ENCODE assay signal across 8 mouse cellular contexts in the genomic region with DNA sequence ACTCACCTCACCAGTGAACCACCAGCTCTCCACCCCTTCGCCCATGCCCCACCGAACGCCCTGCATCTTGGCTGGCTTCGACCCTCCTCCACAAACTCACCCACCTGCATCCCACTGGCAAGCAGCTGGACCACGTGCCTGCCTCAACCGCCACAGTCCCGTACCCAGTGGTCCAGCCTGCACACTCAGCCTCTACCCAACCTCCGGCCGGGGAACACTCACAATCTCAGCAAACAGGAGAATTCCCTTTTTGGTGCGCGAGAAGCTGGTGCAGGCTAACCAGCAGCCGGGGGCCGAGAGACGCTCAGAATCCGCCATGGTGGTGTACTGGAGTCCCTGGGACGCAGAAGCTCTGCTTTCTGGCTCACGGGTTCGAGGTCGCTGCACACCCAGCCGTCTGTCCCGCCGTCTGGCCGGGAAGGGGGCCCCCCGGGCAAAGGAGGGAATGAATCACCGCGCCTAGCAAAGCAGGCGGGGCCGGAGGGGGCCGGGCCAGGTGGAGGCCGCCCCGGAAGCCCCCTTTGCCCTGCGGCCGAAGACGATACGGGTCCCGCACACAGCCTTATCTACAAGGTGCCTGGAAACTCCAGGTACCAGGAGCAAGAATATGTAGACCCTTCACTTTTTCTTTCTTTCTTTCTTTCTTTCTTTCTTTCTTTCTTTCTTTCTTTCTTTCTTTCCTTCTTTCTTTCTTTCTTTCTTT. TPM values are rescaled to one million over a fixed set of nuclear protein-coding genes. Genes with fewer than 3 reads are reported as not detected.
DNase-seq lines count a peak whose midpoint lies in the region; ATAC-seq and TF ChIP-seq lines count a peak whose summit lies in the region.

A gene (minus strand): TSS at position 470 of the 703 bp plus-strand sequence.

- no peak for ATAC-seq in G1E (ENCODE audit: extremely low read depth, insufficient number of reproducible peaks, low FRiP score, poor library complexity, severe bottlenecking)
- peak; percentile 49; the same call in 1 of the 2 replicates for ATAC-seq in embryonic facial prominence, embryonic 11.5 days (replicated peaks; ENCODE audit: insufficient number of reproducible peaks, low FRiP score, low TSS enrichment, low read depth)
- peak; percentile 59 for ATAC-seq in kidney, embryonic 14.5 days (ENCODE audit: low FRiP score, low TSS enrichment)

- peak within 1 kb of the TSS; percentile 56 for H3K4me2 ChIP-seq in embryonic facial prominence, embryonic 11.5 days (ENCODE audit: low read depth, low read length)
- peak within 1 kb of the TSS; percentile 42 for H3K4me2 ChIP-seq in kidney, embryonic 14.5 days (replicated peaks; ENCODE audit: low read depth, low read length)

- DNase-seq in 416B (ENCODE audit: low read depth) = peak; percentile 68
- DNase-seq in G1E (ENCODE audit: low spot score) = no peak
- no peak for DNase-seq in embryonic facial prominence, embryonic 11.5 days (ENCODE audit: low spot score)
- DNase-seq in heart, embryonic 10.5 days (ENCODE audit: low spot score) = no peak
- DNase-seq in lung, postnatal 36 days = peak; percentile 57
- peak; percentile 28 for DNase-seq in splenic B cell, adult 2 months (ENCODE audit: low read depth, low spot score)
- no peak for DNase-seq in frontal cortex, postnatal 14 days (ENCODE audit: low spot score in 2 of 2)

- H3K4me1 ChIP-seq in G1E (ENCODE audit: insufficient read depth, low read depth, low read length) = peaks cover 51% of the 10 kb centered on the region
- no peaks in the 10 kb centered on the region for H3K4me1 ChIP-seq in embryonic facial prominence, embryonic 11.5 days (ENCODE audit: control insufficient read depth, insufficient read depth, low read length)
- H3K4me1 ChIP-seq in heart, embryonic 10.5 days = peaks cover 9% of the 10 kb centered on the region; the same call in 1 of the 2 replicates
- H3K4me1 ChIP-seq in kidney, embryonic 14.5 days (ENCODE audit: control insufficient read depth, insufficient read depth, low read length) = 0 out of 2 replicates have a peak, but pooled peaks cover 3% of the 10 kb centered on the region

- no peaks in the 10 kb centered on the region for H3K27me3 ChIP-seq in G1E (ENCODE audit: insufficient read depth, low read length)
- no peaks in the 10 kb centered on the region for H3K27me3 ChIP-seq in embryonic facial prominence, embryonic 11.5 days (ENCODE audit: control insufficient read depth, insufficient read depth, low read length)
- H3K27me3 ChIP-seq in heart, embryonic 10.5 days (ENCODE audit: insufficient read depth, poor library complexity, severe bottlenecking) = no peaks in the 10 kb centered on the region
- no peaks in the 10 kb centered on the region for H3K27me3 ChIP-seq in kidney, embryonic 14.5 days (ENCODE audit: control insufficient read depth, insufficient read depth, low read length)
- no peaks in the 10 kb centered on the region for H3K27me3 ChIP-seq in splenic B cell, adult 2 months (ENCODE audit: control insufficient read depth, insufficient read depth, low read length, poor library complexity, severe bottlenecking)

- no peak for TF ChIP-seq CTCF in G1E (IDR thresholded peaks at IDR 0.05; ENCODE audit: low read depth, low read length)

- H3K36me3 ChIP-seq in G1E (replicated peaks) = peaks cover 28% of the 10 kb centered on the region
- H3K36me3 ChIP-seq in embryonic facial prominence, embryonic 11.5 days (replicated peaks; ENCODE audit: control insufficient read depth, insufficient read depth, low read depth, low read length) = no peaks in the 10 kb centered on the region
- H3K36me3 ChIP-seq in heart, embryonic 10.5 days = peaks cover 21% of the 10 kb centered on the region
- peaks cover 9% of the 10 kb centered on the region; the same call in 1 of the 2 replicates for H3K36me3 ChIP-seq in kidney, embryonic 14.5 days (ENCODE audit: control insufficient read depth, insufficient read depth, low read length)
- 0 out of 2 replicates have a peak, but pooled peaks cover 1% of the 10 kb centered on the region for H3K36me3 ChIP-seq in splenic B cell, adult 2 months (ENCODE audit: control insufficient read depth, insufficient read depth, low read length, poor library complexity, severe bottlenecking)

- 15% methylated on average over 35 of the region's 36 CpGs for WGBS in embryonic facial prominence, embryonic 11.5 days
- 14% methylated on average over 36 of the region's 36 CpGs for WGBS in heart, embryonic 10.5 days
- 28% methylated on average over 36 of the region's 36 CpGs for WGBS in kidney, embryonic 14.5 days

- H3K4me3 ChIP-seq in G1E (ENCODE audit: low read depth, low read length) = peak within 1 kb of the TSS; percentile 76
- H3K4me3 ChIP-seq in embryonic facial prominence, embryonic 11.5 days (ENCODE audit: low read depth, low read length) = peak within 1 kb of the TSS; percentile 37
- peak within 1 kb of the TSS; percentile 68 for H3K4me3 ChIP-seq in heart, embryonic 10.5 days
- H3K4me3 ChIP-seq in kidney, embryonic 14.5 days (ENCODE audit: low read length) = peak within 1 kb of the TSS; percentile 56

- H3K9me3 ChIP-seq in G1E (replicated peaks) = no peaks in the 10 kb centered on the region
- H3K9me3 ChIP-seq in embryonic facial prominence, embryonic 11.5 days (replicated peaks; ENCODE audit: control insufficient read depth, low read length) = no peaks in the 10 kb centered on the region
- no peaks in the 10 kb centered on the region for H3K9me3 ChIP-seq in heart, embryonic 10.5 days
- no peaks in the 10 kb centered on the region for H3K9me3 ChIP-seq in kidney, embryonic 14.5 days (ENCODE audit: control insufficient read depth, low read length)

- peak within 1 kb of the TSS; percentile 41 for H3K9ac ChIP-seq in embryonic facial prominence, embryonic 11.5 days (replicated peaks; ENCODE audit: low read length)
- peak within 1 kb of the TSS; percentile 56 for H3K9ac ChIP-seq in kidney, embryonic 14.5 days (ENCODE audit: low read depth, low read length)

- H3K27ac ChIP-seq in embryonic facial prominence, embryonic 11.5 days (replicated peaks; ENCODE audit: low read depth, low read length) = no peak within 1 kb of the TSS
- H3K27ac ChIP-seq in heart, embryonic 10.5 days = peak within 1 kb of the TSS; percentile 85
- peak within 1 kb of the TSS; percentile 73 for H3K27ac ChIP-seq in kidney, embryonic 14.5 days (ENCODE audit: low read depth, low read length)

RNA-seq across cellular contexts. Expression of the gene that starts here (rescaled TPM):
- total RNA-seq in G1E (2014; fragmentation: Nextera tagmentation) (129 and 156 TPM in 2 replicates), G1E (2017) (50.9 and 54.9 TPM in 2 replicates)
- 61.2 and 70.2 TPM in 2 replicates for polyA plus RNA-seq in G1E (2012)
- 56.3 TPM in 2 replicates for polyA plus RNA-seq in embryonic facial prominence, embryonic 11.5 days (2014; fragmentation: Nextera tagmentation; extraction: Ambion mirVana)
- 147 and 155 TPM in 2 replicates for polyA plus RNA-seq in heart, embryonic 10.5 days (2016; fragmentation: Nextera tagmentation; extraction: Ambion mirVana)
- polyA plus RNA-seq in kidney, embryonic 14.5 days (2014; fragmentation: Nextera tagmentation; extraction: Ambion mirVana) = 188 and 190 TPM in 2 replicates

Comparison
In these comparisons a context has a peak if more than half of its experiments do, and no peak if none do; other contexts are left out.
1. DNase-seq: peak in 416B (single experiment), lung, postnatal 36 days (single experiment) and splenic B cell, adult 2 months (single experiment); none in G1E (single experiment), embryonic facial prominence, embryonic 11.5 days (single experiment), heart, embryonic 10.5 days (single experiment) and frontal cortex, postnatal 14 days (0 of 2).
2. Peak in every context shown above with its lines, with median percentiles within 50 percentile points of each other: H3K4me3 ChIP-seq.